Mouse (Mus musculus): ENCODE results near the gene Taf9. TPM values are rescaled to one million over a fixed set of nuclear protein-coding genes. Genes with fewer than 3 reads are reported as not detected.

Gene Taf9
- polyA plus RNA-seq, 1 experiment from 2014 or later, result 17.0 TPM

DNA sequence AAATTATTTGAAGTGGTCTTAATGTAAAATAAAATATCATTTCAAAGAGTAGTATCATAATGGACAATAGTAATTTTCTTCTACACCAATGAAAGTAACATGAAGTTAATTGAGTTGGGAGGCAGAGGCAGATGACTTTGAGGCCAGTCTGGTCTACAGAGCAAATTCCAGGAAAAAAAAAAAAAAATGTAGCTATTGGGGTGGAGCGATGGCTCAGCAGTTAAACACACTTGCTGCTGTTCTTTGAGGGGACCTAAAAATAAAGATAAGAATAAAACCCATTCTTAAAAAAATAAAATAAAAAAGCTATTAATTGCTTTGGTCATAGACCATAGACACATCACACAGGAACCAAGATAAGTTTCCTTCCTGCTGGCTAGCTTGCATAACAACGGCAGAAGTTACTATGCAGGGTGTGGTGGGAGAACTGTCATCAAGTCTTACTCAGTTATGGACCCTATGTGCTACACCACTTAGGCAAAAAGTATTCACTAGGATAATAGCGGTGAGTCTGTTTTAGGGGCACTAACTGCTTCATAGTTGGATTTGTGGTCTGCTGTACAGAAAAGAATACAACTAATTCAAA, 17.2 kb upstream of the Taf9 start:
- no peak for DNase-seq (ENCODE audit: low spot score)
- no peaks in the 10 kb centered on the region for H3K27me3 ChIP-seq (ENCODE audit: insufficient read depth, low read length)
- H3K9me3 ChIP-seq (replicated peaks; ENCODE audit: low read length), result no peaks in the 10 kb centered on the region
- no peak overlapping the region for H3K4me3 ChIP-seq (replicated peaks; ENCODE audit: low read depth, low read length)
- no peak for TF ChIP-seq CTCF (IDR thresholded peaks at IDR 0.05; ENCODE audit: low read depth)
- no peak overlapping the region for H3K27ac ChIP-seq
- no peak overlapping the region for H3K9ac ChIP-seq (ENCODE audit: low read depth, low read length)
- no peaks in the 10 kb centered on the region for H3K4me1 ChIP-seq (replicated peaks; ENCODE audit: insufficient read depth, low read length)
- ATAC-seq (replicated peaks; ENCODE audit: low FRiP score, low read depth), result no peak
- H3K36me3 ChIP-seq (ENCODE audit: insufficient read depth, low read length), result peaks cover 37% of the 10 kb centered on the region
- H3K4me2 ChIP-seq (ENCODE audit: low read length), result no peak overlapping the region
- 96% methylated on average over 3 of the region's 3 CpGs for WGBS

DNA sequence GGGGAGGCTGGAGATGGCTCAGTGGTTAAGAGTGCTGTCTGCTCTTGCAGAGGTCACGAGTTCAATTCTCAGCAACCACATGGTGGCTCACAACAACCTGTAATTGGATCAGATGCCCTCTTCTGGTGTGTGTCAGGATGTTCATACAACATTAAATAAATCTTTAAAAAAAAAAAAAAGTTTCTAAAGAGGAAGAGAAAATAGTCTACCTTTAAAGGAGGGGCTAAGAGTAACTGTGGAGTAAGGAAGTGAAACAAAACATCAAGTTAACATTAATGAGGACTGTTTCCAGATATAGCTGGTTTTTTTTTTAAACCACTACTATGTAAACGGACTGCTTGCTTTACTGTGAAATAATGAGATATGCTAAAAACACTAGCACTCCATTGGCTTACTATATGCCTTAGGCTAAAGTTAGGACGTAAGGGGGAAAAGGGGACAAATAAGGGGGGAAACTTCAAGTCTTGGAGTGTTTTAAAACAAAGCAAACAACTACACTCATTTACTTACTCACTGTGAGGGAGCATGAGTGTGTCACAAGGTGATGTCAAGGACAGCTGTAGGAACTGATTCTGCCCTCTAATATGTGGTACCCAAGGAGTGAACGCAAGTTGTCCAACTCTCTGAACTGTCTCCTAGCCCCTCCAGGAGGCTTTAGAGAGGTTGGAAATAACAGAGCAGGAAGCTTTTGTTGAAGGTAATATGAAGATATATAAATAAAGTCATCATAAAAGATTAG, 8.7 kb upstream of the Taf9 start:
- ATAC-seq (replicated peaks; ENCODE audit: low FRiP score, low read depth), result no peak
- Histone ChIP-seq H3K36me3 (ENCODE audit: insufficient read depth, low read length) (peaks cover 32% of the 10 kb centered on the region), H3K9me3 (replicated peaks; ENCODE audit: low read length) (no peaks in the 10 kb centered on the region), H3K4me1 (replicated peaks; ENCODE audit: insufficient read depth, low read length) (no peaks in the 10 kb centered on the region), H3K27me3 (ENCODE audit: insufficient read depth, low read length) (no peaks in the 10 kb centered on the region), H3K4me2 (ENCODE audit: low read length) (no peak overlapping the region), H3K9ac (ENCODE audit: low read depth, low read length) (no peak overlapping the region), H3K4me3 (replicated peaks; ENCODE audit: low read depth, low read length) (no peak overlapping the region), H3K27ac (no peak overlapping the region)
- no peak for DNase-seq (ENCODE audit: low spot score)
- 86% methylated on average over 4 of the region's 4 CpGs for WGBS
- no peak for TF ChIP-seq CTCF (IDR thresholded peaks at IDR 0.05; ENCODE audit: low read depth)

DNA sequence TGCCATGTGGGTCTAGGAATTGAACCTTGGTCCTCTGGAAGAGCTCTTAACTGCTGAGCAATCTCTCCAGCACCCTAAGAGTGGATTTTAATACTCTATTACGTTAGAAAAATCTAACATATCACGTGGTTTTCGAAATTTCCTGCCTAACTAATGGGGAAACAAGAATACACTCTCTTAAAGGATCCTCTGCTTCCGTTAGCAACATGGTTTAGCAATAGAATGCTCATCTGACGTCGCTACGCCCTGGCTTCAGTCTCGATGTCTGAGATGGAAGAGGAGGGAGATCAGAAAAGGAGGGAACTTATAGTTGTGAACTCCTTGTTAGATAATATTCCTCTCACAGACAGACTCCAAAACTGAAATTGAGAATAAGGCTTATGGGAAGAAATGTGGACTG, 3.2 kb upstream of the Taf9 start:
- Histone ChIP-seq H3K9ac (ENCODE audit: low read depth, low read length) (no peak overlapping the region), H3K4me2 (ENCODE audit: low read length) (no peak overlapping the region), H3K27me3 (ENCODE audit: insufficient read depth, low read length) (no peaks in the 10 kb centered on the region), H3K36me3 (ENCODE audit: insufficient read depth, low read length) (peaks cover 21% of the 10 kb centered on the region; the same call in 1 of the 2 replicates), H3K4me1 (replicated peaks; ENCODE audit: insufficient read depth, low read length) (peaks cover 4% of the 10 kb centered on the region), H3K27ac (no peak overlapping the region), H3K9me3 (replicated peaks; ENCODE audit: low read length) (no peaks in the 10 kb centered on the region), H3K4me3 (replicated peaks; ENCODE audit: low read depth, low read length) (no peak overlapping the region)
- no peak for TF ChIP-seq CTCF (IDR thresholded peaks at IDR 0.05; ENCODE audit: low read depth)
- no peak for DNase-seq (ENCODE audit: low spot score)
- no peak for ATAC-seq (replicated peaks; ENCODE audit: low FRiP score, low read depth)
- 92% methylated on average over 8 of the region's 8 CpGs for WGBS

DNA sequence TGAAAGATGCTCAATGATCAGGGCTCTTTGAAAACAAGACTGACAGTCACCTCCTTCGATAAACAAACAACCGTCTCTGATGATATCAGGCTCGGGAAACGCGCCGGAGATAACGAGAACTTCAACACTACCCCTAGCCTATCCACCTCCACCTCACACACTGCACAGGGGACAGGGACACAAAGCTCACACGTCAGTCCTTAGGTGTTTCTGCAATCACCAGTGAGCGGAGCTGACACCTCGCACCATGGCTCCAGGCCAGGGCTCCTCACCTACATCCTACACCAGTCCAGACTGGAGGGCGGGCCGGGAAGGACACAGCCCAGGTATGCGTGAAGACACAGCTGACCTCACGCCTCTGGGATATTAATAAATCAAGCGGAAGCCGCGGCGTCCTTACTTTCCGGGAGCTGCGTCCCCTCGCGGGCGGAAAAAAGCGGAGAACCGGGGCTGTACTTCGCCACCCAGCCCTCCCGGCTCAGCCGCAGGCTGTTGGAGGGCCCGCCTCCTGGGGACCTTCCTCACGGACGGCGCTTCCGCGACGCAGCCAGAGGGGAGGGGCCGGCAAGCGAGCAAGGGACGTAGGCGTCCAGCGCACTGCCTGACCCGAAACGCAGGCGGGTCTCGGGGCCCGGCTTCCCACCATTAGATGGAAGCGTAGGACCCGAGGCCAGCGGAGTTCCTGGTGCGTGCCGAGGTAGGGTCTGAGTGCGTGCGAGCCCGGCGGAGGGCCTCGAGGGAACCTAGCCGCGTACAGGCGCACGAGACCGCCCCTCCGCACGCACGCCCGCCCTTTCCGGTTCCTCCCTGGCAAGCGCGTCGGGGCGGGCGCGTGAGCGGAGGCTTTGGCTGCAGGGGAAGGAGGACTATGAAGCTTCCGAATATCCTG, 585 bp upstream of the Taf9 start, which contains the start of the genes Ak6 and Rad17:
Gene Ak6 (plus strand): TSS at position 430 of the 889 bp plus-strand sequence.
Gene Rad17 (minus strand): TSS at position 502 of the 889 bp plus-strand sequence.
- peak; percentile 98 for ATAC-seq (replicated peaks; ENCODE audit: low FRiP score, low read depth)
- peaks cover 4% of the 10 kb centered on the region for H3K4me1 ChIP-seq (replicated peaks; ENCODE audit: insufficient read depth, low read length)
- WGBS, result under 1% methylated on average over 69 of the region's 73 CpGs
- peak within 1 kb of the TSS; percentile 96 for H3K27ac ChIP-seq
- H3K4me3 ChIP-seq (replicated peaks; ENCODE audit: low read depth, low read length), result peak within 1 kb of the TSS; percentile 95
- no peaks in the 10 kb centered on the region for H3K9me3 ChIP-seq (replicated peaks; ENCODE audit: low read length)
- H3K36me3 ChIP-seq (ENCODE audit: insufficient read depth, low read length), result peaks cover 5% of the 10 kb centered on the region; the same call in 1 of the 2 replicates
- peak within 1 kb of the TSS; percentile 70 for H3K4me2 ChIP-seq (ENCODE audit: low read length)
- peak; percentile 33 for TF ChIP-seq CTCF (IDR thresholded peaks at IDR 0.05; ENCODE audit: low read depth)
- peak within 1 kb of the TSS; percentile 96 for H3K9ac ChIP-seq (ENCODE audit: low read depth, low read length)
- H3K27me3 ChIP-seq (ENCODE audit: insufficient read depth, low read length), result no peaks in the 10 kb centered on the region
- peak; percentile 92 for DNase-seq (ENCODE audit: low spot score)

DNA sequence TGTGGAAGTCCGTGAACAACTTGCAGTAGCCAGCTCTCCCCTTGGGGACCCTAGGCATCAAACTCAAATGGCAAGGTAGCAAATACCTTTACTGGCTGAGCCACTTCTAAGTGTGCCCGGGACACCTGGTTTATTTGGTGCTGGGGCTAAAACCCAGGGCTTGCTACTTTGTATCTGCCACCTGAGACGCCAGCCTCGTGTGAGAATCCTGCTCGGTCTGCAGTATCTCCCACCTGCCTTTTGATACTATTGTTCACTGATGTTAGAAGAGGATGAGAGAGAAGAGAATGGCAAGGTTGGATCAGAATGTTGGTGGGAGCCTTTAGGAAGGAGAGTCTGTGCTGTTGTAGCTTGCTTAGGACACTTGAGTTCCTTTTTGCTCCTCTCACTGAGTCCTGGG, 6.7 kb downstream of the Taf9 start:
- H3K27me3 ChIP-seq (ENCODE audit: insufficient read depth, low read length), result no peaks in the 10 kb centered on the region
- H3K27ac ChIP-seq, result no peak overlapping the region
- no peak overlapping the region for H3K9ac ChIP-seq (ENCODE audit: low read depth, low read length)
- 89% methylated on average over 5 of the region's 5 CpGs for WGBS
- no peak for DNase-seq (ENCODE audit: low spot score)
- no peak overlapping the region for H3K4me2 ChIP-seq (ENCODE audit: low read length)
- H3K4me3 ChIP-seq (replicated peaks; ENCODE audit: low read depth, low read length), result no peak overlapping the region
- ATAC-seq (replicated peaks; ENCODE audit: low FRiP score, low read depth), result no peak
- H3K36me3 ChIP-seq (ENCODE audit: insufficient read depth, low read length), result 0 out of 2 replicates have a peak, but pooled peaks cover 6% of the 10 kb centered on the region
- no peaks in the 10 kb centered on the region for H3K4me1 ChIP-seq (replicated peaks; ENCODE audit: insufficient read depth, low read length)
- TF ChIP-seq CTCF (IDR thresholded peaks at IDR 0.05; ENCODE audit: low read depth), result no peak
- no peaks in the 10 kb centered on the region for H3K9me3 ChIP-seq (replicated peaks; ENCODE audit: low read length)

DNA sequence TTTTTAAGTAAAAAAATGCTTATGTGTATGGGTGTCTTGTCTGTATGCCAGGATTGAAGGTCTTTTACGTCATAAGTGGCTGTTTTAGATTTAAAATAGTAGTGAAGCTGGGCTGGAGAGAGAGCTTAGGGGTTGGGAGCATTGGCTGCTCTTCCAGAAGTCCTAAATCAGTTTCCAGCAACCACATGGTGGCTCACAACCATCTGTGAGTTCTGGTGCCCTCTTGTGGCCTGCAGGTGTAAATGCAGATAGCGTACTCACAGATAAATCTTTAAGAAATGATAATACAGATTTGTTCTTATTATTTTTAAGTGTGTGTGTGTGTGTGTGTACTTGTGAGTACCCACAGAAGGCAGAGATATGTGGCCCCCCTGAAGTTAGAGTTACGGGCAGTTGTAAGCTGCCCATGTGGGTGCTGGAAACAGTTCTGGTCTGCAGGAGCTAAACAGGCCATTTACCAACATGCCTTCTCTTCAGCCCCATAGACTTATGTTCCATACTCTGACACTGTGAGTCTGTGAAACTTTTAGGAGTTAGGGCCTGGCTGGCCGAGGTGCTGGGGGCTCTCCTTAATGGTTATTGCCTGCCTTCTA, 8.6 kb downstream of the Taf9 start:
- WGBS, result 32% methylated on average over 4 of the region's 4 CpGs
- H3K36me3 ChIP-seq (ENCODE audit: insufficient read depth, low read length), result 0 out of 2 replicates have a peak, but pooled peaks cover 6% of the 10 kb centered on the region

More for the DNA sequence above, 8.6 kb downstream of the Taf9 start:
- no peaks in the 10 kb centered on the region for H3K9me3 ChIP-seq (replicated peaks; ENCODE audit: low read length)
- DNase-seq (ENCODE audit: low spot score), result peak; percentile 91
- H3K9ac ChIP-seq (ENCODE audit: low read depth, low read length), result no peak overlapping the region
- no peak overlapping the region for H3K4me3 ChIP-seq (replicated peaks; ENCODE audit: low read depth, low read length)
- H3K4me2 ChIP-seq (ENCODE audit: low read length), result no peak overlapping the region
- no peak overlapping the region for H3K27ac ChIP-seq
- no peaks in the 10 kb centered on the region for H3K4me1 ChIP-seq (replicated peaks; ENCODE audit: insufficient read depth, low read length)
- no peaks in the 10 kb centered on the region for H3K27me3 ChIP-seq (ENCODE audit: insufficient read depth, low read length)
- peak; percentile 97 for TF ChIP-seq CTCF (IDR thresholded peaks at IDR 0.05; ENCODE audit: low read depth)
- ATAC-seq (replicated peaks; ENCODE audit: low FRiP score, low read depth), result no peak
